Mouse (Mus musculus): ENCODE data around the gene Lipe. TPM values are rescaled to one million over a fixed set of nuclear protein-coding genes. Genes with fewer than 3 reads are reported as not detected.
A peak's percentile ranks its signal among the peaks of the same experiment; 100 is the strongest.

The Lipe gene
- polyA plus RNA-seq, 1 experiment: 35.0 TPM

- H3K27ac ChIP-seq (ENCODE audit: insufficient read depth, low read length): no peak overlapping the region
- TF ChIP-seq CTCF (IDR thresholded peaks at IDR 0.05; ENCODE audit: extremely low read depth, insufficient read depth, insufficient read length, insufficient replicate concordance) (peak; percentile 92), POLR2A (IDR thresholded peaks at IDR 0.05; ENCODE audit: low read depth, low read length) (no peak)
- H3K36me3 ChIP-seq (ENCODE audit: control insufficient read depth, insufficient read depth, low read length): no peaks in the 10 kb centered on the region
- no peaks in the 10 kb centered on the region for H3K4me1 ChIP-seq (ENCODE audit: control insufficient read depth, insufficient read depth, insufficient read length)
- H3K27me3 ChIP-seq (ENCODE audit: control insufficient read depth, insufficient read depth, low read length): no peaks in the 10 kb centered on the region
- 48% methylated on average over 16 of the region's 16 CpGs for WGBS
- peak; percentile 42 to 70 for DNase-seq (ENCODE audit: low read depth in 1 of 2, low spot score in 2 of 2)
- no peak overlapping the region for H3K4me3 ChIP-seq (ENCODE audit: extremely low read depth, insufficient read depth, insufficient read length)
These were observed 64.8 kb downstream of the Lipe start for GRCm38 (mm10) chr7:25333596-25334307.

Other genes starting within 250 kb of the Lipe start
- gene Pou2f2, start 219.0 kb downstream of the Lipe start, polyA plus RNA-seq (2012; rRNA removed): 61.7 and 83.3 TPM in 2 replicates
- gene Dedd2, start 178.1 kb downstream of the Lipe start, polyA plus RNA-seq (2012; rRNA removed): 75.5 and 77.0 TPM in 2 replicates
- gene Zfp526, start 177.3 kb downstream of the Lipe start, polyA plus RNA-seq (2012; rRNA removed): 14.4 and 16.4 TPM in 2 replicates
- 106 and 125 TPM in 2 replicates for gene Gsk3a, start 160.9 kb downstream of the Lipe start, polyA plus RNA-seq (2012; rRNA removed)
- 17.2 and 21.3 TPM in 2 replicates for gene Erf, start 147.9 kb downstream of the Lipe start, polyA plus RNA-seq (2012; rRNA removed)
- gene Cic, start 131.0 kb downstream of the Lipe start, polyA plus RNA-seq (2012; rRNA removed): 112 and 128 TPM in 2 replicates
- gene Pafah1b3, start 100.7 kb downstream of the Lipe start, polyA plus RNA-seq (2012; rRNA removed): 62.9 and 90.7 TPM in 2 replicates
- 0.07 TPM in 1 of 2 replicates, not detected in the other for gene Prr19, start 97.3 kb downstream of the Lipe start, polyA plus RNA-seq (2012; rRNA removed)
- gene Tmem145, start 92.6 kb downstream of the Lipe start, polyA plus RNA-seq (2012; rRNA removed): not detected in 2 replicates
- gene Megf8, start 81.5 kb downstream of the Lipe start, polyA plus RNA-seq (2012; rRNA removed): 11.0 and 11.9 TPM in 2 replicates
- gene Cnfn, start 29.0 kb downstream of the Lipe start, polyA plus RNA-seq (2012; rRNA removed): not detected in 2 replicates
- not detected in 2 replicates for gene Cxcl17, start 14.2 kb upstream of the Lipe start, polyA plus RNA-seq (2012; rRNA removed)
- gene Ceacam1, start 78.9 kb upstream of the Lipe start, polyA plus RNA-seq (2012; rRNA removed): 16.0 and 16.3 TPM in 2 replicates
- gene Ceacam2, start 141.1 kb upstream of the Lipe start, polyA plus RNA-seq (2012; rRNA removed): 0.45 and 0.67 TPM in 2 replicates
- not detected in 2 replicates for gene Erich4, start 217.2 kb upstream of the Lipe start, polyA plus RNA-seq (2012; rRNA removed)
- gene Dmac2, start 220.7 kb upstream of the Lipe start, polyA plus RNA-seq (2012; rRNA removed): 74.7 and 91.3 TPM in 2 replicates
- gene B3gnt8, start 227.9 kb upstream of the Lipe start, polyA plus RNA-seq (2012; rRNA removed): 54.8 and 71.5 TPM in 2 replicates